Mouse (Mus musculus) limb, embryonic 10.5 days (tissue): ENCODE measurements around the gene Actrt1. TPM values are rescaled to one million over a fixed set of nuclear protein-coding genes. Genes with fewer than 3 reads are reported as not detected.

Experiments used
- DNase-seq: peaks from one replicate; pipeline ENCODE4 v3.0.0-alpha.2; 2017; ENCODE audit warnings: low spot score
- H3K27ac ChIP-seq: fragments of 300-500 bp; sonication (generic); 2 replicates; pipeline ENCODE4 v1.5.1; 2016; ENCODE audit warnings: mild to moderate bottlenecking
- H3K27me3 ChIP-seq: fragments of 300-500 bp; sonication (generic); 2 replicates; pipeline ENCODE4 v1.6.1; 2016; ENCODE audit warnings: low read depth, mild to moderate bottlenecking; ENCODE audit not compliant: poor library complexity, severe bottlenecking
- H3K36me3 ChIP-seq: fragments of 300-500 bp; sonication (generic); 2 replicates; pipeline ENCODE4 v1.6.1; 2016; ENCODE audit warnings: mild to moderate bottlenecking, moderate library complexity
- H3K4me1 ChIP-seq: fragments of 300-500 bp; sonication (generic); 2 replicates; pipeline ENCODE4 v1.6.1; 2016
- H3K4me3 ChIP-seq: fragments of 300-500 bp; sonication (generic); 2 replicates; pipeline ENCODE4 v1.5.1; 2016; ENCODE audit warnings: mild to moderate bottlenecking, moderate library complexity
- H3K9me3 ChIP-seq: fragments of 300-500 bp; sonication (generic); replicated peaks from 2 replicates; pipeline ENCODE4 v1.6.1; 2016; ENCODE audit warnings: mild to moderate bottlenecking
- WGBS: fragments of 180-500 bp; shearing (Covaris S2); methylation state at CpG from one replicate; pipeline ENCODE4 v1.1.7; 2016; 5-methylcytosine and 5-hydroxymethylcytosine counted together
- polyA plus RNA-seq: library from polyadenylated mRNA; unstranded; fragments of >200 nt; fragmentation: Nextera tagmentation; extraction: Ambion mirVana; gene quantifications from 2 replicates; pipeline ENCODE4 v1.2.1, GENCODE M21; 2016

The Actrt1 gene
- polyA plus RNA-seq: not detected in 2 replicates

DNA sequence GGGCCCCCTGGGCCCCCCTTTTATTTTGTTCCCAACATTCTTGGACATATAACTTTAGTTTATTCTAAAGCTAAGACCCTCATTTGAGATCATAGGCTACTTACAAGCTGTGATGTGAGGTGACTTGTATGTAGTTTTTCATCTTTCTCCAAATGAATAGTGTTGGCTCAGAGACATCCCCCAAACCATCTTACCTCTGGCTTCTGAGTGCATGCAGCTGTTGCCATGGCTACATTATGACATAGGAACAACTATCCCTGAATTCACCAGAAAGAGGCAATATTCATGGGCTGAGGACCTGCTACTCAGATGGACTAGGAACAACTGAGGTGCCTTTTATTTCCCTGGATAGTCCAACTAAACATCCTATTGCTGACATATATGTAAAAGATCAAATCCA is at the start of gene Actrt1:
Actrt1 (plus strand) TSS at position 301 of the 400 bp plus-strand sequence.
- Histone ChIP-seq H3K27me3 (no peaks in the 10 kb centered on the region), H3K4me3 (no peak within 1 kb of the TSS), H3K27ac (no peak within 1 kb of the TSS), H3K9me3 (no peaks in the 10 kb centered on the region), H3K36me3 (no peaks in the 10 kb centered on the region), H3K4me1 (no peaks in the 10 kb centered on the region)
- no peak for DNase-seq

DNA sequence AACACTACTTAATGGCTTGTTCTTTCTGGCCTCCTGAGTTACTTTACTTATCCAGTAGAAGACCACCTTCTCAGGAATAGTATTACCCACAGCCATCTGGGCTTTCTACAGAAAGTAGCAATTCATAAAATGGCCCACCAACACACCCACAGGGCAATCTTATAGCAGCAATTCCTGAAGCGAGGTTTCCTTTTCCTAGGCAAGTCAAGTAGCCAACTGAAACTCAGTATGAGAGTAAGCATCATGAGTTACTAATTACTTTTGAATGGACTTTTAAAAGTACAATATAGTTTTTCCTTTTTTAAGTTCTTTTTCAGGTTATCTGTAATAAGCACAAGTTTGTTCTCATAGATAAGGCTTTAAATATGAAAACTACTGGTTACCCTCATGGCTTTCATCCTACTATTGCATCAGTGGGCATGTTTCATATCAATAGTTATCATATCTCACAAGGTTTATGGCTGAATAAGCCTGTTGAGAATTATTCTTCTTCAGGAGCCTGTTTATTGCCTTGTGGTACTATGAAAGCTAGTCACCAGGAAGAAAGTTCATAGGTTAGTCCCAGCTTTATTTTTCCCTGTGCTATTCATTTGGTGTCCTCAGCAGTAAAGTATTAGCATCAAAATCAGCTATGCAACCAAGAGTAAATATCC is 2.8 kb downstream of the Actrt1 start:
- Histone ChIP-seq H3K4me3 (no peak overlapping the region), H3K27me3 (no peaks in the 10 kb centered on the region), H3K36me3 (no peaks in the 10 kb centered on the region), H3K4me1 (no peaks in the 10 kb centered on the region), H3K27ac (no peak overlapping the region), H3K9me3 (no peaks in the 10 kb centered on the region)
- no peak for DNase-seq
- WGBS: 80% methylated on average over 1 of the region's 1 CpGs
